Mouse (Mus musculus) layer of hippocampus, adult 9-10 months (tissue): Measurements from ENCODE around the gene Plekhs1.
"Not testable (repeated sequence)": the region's sequence is repeated elsewhere in the genome, so short reads cannot be mapped to it uniquely, and the experiment has no call there.

Experiments
- DNase-seq: peaks from one replicate; pipeline ENCODE4 v3.0.0; 2022; ENCODE audit warnings: low spot score

Gene Plekhs1

DNA sequence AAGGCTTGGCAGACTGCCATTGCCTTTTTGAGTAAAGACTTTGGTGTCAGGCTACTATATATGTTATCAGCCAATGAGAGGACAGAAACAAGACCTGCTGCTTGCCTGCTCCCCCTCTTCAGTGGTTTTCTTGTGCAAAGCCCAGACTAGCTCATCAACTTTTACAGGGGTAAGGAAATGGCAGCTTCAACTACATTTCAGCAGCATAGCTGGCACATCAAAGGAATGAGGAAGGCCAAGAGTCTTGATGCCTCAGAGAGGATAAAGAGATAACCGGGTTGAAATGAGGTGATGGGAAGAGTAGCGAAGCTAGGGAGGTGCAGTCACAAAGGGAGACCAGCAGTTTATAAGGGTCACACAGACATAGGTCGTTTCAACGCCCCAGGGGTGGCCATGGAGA, 3.9 kb upstream of the Plekhs1 start:
- DNase-seq, result no peak

DNA sequence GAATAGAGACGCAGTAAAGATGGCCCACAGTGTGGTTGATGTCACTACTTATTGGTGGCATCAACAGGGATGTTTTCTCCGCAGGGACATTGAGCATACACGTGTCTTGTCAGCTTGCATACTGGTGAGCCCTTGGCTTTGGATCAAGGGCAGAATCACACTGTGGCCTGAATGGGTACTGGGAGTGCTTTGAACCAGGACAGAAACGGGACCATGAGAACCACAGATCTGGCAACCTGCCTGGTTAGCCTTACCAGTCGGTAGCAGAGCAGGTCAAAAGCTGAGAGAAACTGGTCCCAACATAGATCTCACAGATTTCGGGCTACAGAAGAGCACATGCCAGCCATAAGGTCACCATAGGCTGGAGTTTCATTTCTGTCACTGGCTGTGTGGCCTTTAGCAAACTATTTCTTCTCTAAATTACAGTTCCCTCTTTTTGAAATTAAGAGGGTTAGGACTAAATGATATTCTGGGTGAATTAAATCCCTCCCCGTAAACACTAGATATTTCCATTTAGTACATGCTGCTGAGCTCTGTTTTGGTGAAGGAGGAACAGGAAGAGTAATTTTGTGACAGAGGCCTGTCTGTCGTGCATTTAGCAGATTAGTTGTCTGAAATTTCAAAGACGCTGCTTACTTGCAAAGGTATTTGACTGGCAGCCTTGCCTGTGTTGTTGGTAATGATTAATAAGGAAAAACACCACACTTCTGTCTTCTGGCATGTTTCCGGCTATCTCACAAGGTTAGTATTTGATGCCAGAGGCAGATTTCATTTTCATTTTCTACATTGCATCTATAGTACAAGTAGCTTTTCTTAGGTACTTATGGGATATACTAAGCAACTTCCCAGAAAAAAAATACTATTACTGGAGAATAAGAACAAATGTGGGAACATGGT, 2.0 kb upstream of the Plekhs1 start:
- DNase-seq, result no peak

DNA sequence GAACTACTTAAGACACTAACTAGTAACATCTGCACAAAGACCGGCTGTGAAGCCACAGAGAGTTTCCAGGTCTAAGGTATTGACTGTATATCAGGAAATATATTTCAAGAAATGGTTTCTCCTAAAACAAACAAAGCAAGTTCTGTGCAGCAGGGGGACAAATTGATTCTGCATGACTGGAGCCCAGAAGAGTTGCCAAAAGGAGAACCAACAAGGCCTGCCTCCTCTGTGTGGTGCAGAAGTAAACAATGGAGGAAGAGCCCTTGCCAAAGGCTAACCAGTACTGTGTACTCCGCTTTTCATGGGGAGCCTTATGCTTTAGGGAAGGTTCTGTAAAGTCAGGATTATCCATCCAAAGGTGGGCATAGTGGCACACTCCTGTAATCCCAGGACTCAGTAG, 1.2 kb upstream of the Plekhs1 start:
- DNase-seq, result no peak

DNA sequence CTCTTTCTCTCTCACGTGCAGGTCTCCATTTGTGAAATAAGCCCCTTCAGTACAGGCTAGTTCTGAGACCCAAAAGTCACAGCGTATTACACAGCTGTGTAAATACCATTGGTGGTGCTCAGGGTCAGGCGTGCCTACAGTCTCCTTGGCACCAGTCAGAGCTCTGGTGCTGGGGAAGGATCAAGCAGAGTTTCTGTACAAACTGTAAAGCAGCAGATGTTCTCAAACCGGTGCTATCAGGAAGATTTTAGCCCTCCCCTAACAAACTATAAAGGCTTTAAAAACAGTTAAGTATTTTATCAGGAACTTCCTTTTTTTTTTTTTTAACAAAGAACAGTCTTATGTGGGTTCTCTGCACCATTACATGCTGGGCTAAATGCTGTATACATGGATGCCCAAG, 1.3 kb downstream of the Plekhs1 start:
- DNase-seq, result no peak

DNA sequence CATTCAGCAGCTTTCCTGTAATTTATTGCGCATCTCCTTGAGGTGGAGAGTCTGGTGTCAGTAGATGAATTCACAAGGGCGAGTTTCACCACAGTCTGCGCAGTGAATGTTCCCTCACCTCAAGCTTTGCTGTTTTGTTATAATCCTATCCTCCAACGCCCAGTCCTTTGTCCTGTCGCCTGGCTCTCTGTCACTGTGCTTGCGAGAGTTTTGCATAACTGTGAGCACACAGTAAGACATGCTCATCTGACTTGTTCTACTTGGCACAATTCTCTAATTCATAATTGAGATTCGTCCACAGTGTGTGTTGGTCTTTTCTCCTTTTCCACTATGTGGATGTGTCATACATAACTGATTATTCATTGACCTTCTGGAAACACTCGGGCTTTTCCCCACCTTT, 5.0 kb downstream of the Plekhs1 start:
- no peak for DNase-seq

DNA sequence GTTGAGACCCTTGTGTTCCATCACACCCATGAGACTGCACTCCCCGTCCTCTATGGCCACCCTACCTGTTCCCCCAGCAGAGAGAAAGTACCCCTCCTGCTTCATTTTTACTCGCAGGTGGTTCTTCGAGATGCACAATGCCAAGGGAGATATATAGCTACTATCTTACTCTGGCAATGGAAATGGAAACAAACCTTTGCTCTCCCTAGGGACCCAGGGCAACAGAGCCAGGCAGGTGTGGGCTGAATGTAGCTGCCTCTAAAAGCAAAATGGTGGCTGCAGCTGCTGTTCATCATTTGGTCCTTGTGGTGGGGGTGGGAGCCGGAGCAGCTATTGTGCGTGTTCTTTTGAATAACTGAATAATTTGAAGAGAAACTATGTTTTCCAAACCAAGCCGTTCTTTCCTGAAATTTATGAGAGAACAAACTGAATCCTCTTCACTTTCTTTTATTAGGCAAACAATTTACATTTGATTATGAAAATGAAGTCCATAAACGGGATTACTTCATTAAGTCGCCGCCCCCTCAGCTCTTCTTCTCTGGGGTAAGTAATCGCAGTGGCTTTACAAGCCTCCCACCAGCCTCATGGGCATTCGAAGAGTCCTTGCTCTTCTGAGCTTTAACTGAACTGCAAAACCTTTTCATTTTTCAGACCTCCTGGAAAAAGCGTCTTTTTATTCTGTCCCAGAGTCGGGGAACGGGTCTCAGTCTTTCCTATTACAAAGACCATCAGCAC, 9.0 kb downstream of the Plekhs1 start:
- DNase-seq, result no peak

DNA sequence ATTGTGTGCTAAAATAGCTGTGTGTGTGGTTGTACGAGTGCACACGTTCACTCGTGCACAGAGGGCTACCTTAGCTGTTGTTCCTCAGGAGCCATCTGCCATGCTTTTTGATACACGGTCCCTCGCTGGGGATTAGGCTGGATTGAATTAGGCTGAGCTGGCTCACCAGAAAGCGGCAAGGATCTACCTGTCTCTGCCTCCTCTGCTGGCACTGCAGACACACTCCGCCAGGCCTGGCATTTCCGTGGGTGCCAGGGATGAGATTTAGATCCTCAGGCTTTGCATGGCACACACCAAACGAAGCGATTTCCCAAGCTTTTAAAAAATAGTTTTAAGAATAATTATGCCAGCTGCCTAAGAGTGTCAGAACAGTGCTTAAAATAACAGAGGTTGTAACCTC, 10.5 kb downstream of the Plekhs1 start:
- no peak for DNase-seq

DNA sequence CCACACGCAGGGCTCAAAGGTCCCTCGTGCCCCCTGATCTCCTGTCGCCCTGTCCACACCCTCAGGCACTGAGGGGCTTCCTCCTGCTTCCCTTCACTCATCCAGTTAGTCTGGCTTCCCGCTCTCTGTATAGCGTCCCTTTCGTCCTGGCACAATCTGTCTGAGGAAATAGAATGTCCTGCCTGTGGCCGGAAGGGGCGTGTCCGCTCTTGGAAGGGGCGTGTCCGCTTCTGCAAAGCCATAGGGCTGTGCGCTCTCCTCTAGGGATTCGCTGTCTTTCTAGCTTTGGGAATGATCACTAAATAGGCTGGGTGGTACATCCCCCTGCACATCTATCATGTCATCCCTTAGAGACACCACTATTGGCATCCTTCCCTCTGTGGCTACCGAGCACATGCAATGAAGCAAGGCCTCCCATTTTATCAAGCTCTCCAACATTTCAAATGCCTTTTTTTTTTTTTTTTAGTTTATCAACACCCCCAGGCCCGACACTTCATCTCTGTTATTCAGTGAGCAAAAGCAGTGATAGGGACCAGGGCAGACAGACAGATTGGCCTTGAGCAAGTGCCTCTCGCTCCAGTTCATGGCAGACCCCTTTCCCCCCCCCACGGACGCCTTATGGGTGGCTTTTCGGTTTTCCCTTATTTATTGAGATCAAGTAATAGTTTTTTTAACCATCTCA, 13.6 kb downstream of the Plekhs1 start:
- DNase-seq, result no peak

DNA sequence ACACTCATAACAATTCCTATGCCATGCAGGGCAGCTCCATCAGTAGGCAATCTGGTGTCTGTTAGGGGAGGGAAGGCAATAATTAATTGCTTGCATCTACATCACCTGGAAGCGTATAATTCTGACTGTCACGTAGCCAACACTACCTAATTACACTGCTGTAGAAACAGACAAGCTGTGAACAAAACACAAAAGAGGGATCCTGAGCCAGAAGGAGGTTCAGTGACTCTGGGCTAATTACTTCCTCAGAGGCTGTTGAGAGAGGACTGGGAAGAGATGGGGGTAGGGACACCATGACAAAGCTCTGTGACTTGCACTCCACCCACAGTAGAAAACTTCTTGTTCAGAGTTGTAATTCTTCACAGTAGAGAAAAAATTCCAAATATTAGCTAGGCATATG, 15.1 kb downstream of the Plekhs1 start:
- DNase-seq, result no peak

DNA sequence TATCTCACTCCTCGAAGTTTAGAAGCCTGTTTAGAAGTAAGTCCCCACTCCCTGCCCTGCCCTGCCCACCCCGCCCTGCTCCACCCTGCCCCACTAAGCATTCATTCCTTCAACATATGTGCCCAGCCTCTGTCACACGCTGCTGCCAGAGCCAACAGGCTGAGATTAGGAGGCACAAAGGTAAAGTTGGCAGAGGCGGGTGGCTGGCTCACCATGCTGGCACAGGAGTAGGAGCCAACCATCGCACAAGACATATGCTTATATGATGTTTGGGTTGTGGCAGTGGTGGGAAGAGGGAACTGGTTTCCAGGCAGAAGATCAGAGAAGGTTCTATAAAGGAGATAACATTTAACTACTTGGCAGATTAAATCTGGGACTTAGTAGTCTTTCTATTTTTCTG, 15.8 kb downstream of the Plekhs1 start:
- no peak for DNase-seq

DNA sequence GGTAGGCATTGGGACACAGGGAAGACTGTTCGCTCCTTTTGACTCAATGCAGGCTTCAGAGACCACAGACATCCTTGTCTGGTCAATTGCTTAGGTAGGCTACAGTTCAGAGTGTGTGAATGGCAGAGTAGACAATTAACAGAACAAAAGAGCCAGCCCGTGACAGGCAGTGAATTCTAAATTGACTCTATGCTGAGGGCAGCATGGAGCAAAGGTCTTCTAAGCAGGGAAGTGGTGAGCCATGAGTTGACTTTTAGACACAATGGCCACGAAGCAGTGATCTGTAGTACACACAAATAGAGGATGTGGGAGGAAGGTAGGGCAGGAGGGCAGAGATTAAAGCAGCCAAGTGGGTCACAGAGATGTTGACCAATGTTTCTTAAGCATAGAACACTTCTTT, 16.4 kb downstream of the Plekhs1 start:
- no peak for DNase-seq

DNA sequence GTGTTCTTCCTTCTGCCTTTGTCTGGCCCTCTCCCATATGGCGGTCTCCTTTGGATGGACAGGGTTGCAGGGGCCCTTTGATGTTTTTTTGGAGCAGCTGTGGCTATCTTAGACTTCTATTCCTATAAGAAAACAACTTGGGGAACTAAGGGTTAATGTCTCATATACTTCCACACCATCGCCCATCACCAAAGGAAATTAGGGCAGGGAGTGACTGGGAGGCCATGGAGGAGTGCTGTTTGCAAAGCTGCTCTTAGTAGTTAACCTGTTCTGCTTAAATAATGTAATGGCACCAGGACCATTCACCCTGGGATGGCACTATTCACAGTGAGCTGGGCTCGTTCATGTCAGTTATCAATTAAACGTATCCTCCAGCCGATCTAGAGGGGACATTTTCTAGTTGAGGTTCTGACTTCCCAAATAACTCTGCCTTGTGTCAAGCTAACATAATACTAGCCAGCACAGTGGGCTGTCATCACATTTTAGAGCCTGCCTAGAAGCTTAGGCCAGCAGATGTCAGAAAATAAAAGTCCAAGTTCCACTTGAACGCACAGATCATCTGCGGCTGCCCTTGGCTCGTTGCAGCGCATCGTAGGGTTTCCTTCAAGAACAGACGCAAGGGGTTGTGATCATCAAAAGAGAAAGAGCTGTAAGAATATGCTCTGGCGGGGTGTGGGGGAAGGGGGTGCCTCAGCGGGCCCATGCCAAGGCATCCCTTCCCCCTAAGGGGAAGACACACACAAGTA, 23.4 kb downstream of the Plekhs1 start:
- no peak for DNase-seq

DNA sequence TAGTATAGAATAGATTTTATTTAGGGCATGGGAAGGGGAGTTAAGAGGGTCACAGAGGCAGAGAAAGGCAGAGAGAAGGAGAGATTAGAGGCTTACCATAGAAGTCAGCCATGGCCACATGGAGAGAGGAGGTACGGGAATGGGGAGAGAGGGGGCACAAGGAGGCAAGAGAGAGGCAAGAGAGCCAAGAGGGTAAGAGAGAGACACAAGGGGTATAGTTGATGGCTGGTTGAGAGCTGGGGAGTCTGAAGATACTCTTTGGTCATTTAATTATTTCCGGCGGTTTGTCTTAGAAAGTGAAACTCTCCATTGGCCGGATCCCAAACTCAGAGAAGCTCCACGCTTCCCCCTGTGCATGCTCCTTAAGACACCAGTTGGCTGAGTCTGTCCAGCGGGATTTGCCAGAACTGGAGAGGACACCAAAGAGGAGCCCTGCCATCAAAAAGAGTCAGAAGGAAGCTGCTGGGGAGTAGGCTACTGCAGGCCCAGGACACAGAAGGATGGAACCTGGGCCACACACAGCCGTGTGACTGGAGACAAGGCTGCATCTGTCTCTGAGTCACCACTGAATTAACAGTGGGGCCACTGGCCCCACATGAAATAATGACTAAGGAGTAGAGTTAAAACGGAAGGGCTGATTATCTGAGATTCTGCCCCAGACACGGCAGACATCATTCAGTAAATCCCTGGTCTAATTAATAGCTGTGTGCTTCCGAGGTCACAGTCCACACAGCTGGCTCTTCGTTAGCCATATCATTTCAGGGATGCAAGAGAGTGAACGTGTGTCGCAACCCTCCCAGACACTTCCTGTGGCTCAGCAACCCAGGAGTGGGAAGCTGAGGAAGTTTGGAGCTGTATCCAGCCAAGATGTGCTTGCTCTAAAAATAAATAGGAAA, 24.2 kb downstream of the Plekhs1 start:
- no peak for DNase-seq

DNA sequence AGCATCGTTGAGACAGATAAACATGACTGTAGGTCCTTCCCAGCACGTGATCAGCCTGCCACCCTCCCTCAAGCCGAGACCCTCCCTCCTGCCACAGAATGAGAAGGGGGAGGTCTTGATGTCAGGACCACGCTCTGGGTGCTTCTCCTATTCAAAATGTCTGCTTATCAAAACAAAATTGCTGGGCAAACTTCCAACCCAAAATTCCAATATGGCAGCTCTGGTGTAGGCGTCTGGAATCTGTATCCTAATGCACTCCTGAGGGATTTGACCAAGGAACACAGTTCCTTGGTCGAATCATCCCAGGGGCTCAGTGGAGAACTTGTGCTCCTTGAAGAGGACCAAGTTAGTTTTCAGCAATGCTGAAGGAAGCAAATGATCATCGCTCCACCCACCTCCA, 25.5 kb downstream of the Plekhs1 start:
- no peak for DNase-seq

DNA sequence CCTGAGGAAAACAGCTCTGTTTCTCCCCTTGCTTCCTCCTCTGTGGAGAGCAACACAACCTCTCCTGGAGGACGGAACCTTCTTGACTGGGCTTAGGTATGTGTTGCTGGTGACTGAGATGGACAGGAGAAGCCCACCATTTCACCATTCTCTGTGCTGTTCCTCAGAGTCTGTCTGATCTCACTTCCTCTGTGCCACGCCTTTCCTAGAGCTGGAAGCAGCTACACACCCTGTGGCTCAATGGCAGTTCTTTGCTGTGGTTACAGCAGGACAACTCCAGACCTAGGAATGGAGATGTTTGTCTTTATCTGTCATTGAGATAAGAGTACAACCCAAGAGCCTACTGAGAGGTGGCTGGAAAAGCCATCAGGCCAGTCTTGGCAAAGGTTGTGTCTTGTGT, 25.9 kb downstream of the Plekhs1 start:
- DNase-seq, result no peak

DNA sequence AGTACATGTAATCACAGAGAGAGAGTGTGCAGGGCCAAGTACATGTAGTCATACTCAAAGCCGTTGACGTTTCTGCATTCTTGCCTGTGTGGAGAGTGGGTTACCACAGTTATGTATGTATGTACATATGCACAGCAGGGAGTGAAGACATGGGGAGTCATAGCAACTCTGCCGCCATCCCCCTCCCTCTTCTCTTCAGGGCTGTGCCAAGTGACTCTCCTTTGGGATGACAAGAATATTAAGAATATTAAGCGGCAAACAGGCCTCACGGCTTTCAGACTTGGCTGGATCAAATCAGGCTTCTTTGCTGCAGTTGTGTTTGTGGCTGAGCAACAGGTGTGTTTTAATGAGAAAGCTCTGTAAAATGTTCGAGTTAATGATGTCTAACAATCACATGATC, 28.2 kb downstream of the Plekhs1 start:
- no peak for DNase-seq

DNA sequence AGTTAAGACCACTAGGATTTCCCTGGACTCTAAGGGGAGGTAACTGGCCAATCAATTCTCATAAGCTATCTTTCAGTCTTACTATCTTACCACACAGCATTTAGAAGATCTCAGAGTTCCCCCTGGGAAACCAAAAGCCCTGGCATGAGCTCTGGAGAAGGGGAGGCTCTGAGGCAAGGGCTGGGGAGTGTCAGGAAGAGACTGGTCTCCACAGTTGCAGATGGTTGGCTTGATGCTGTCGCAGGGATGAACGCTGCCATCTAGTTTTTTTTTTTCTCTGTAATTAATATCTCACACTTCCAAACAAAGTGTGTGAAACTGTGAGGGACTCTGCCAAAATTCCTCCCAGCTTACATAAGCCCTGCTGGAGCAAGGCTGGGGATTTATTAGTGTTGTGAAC, 32.7 kb downstream of the Plekhs1 start:
- DNase-seq, result not testable (repeated sequence)

DNA sequence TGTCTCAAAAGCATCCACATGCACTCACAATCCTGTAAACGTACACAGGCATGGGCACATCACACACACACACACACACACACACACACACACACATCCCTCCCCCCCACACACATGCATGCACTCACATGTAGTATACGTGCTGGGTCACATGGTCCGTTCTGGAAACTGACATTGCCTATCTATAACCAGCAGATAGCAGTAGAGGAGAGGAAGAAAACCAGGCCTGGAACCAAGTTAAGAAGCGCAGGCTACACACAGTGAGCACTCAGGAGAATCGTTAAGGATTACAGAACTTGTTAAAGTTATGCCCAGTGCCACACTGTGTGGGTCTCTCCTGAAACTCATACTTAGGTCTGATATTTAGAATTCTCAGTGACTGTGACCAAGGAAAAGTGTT, 41.6 kb downstream of the Plekhs1 start:
- DNase-seq, result not testable (repeated sequence)

DNA sequence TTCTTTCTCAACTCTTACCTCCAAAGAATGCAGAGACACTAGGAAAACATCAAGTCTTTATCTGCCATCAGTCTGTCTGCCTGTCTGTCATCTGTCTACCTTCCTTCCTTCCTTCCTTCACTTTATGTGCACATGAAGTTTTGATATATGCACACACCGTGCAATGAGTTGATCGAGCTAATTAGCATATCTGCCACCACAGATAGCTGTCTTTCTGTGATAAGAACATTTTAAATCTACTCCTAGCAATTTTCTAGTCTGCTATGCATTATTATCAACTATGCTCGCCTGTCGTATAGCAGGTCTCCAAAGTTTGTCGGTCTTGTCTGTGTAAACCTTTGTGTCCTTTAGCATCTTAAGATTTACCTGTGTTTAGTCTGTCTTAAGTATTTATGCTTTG, 42.1 kb downstream of the Plekhs1 start:
- DNase-seq, result not testable (repeated sequence)

DNA sequence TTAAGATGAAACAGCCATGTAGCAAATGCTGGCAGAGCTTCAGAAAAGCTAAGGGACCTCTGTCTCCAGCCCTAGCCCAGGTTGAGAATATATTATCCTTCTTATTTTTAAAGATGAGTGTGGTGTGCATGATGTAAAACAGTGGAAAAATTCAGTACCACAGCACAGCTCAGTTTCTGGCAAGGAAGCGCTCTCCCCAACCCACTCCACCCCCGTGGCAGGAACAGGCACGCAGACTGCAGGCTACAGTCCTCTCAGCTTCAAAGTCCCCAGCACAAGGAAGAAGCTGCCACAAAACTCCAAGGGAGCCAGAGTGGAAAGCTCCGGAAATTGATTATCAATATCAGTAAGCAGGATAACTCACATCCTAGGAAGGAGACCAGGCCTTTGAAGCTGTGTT, 49.8 kb downstream of the Plekhs1 start:
- DNase-seq, result not testable (repeated sequence)

DNA sequence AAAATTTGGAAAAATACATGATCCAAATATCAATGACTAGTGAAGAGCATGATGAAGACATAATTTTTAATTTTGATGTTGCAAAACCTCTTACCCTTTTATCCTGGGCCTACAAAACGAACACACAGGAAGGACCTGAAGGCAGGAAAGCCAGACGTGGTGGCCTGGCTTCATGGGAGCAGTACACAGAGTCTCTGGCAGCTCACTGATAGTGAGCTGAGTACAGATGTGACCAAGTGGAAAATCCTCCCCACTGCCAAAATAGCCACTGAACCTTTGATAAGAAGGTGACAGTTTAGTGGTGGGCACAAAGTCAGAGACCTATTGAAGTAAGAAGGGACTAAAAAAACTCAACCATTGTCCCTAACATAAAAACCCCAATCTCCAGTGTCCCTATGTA, 52.1 kb downstream of the Plekhs1 start:
- not testable (repeated sequence) for DNase-seq
